Mouse (Mus musculus): ENCODE data around the gene Ice1. TPM values are rescaled to one million over a fixed set of nuclear protein-coding genes. Genes with fewer than 3 reads are reported as not detected.
A peak's percentile ranks its signal among the peaks of the same experiment; 100 is the strongest.

Ice1 gene
- polyA plus RNA-seq, 1 experiment from 2014 or later = 36.5 TPM

DNA sequence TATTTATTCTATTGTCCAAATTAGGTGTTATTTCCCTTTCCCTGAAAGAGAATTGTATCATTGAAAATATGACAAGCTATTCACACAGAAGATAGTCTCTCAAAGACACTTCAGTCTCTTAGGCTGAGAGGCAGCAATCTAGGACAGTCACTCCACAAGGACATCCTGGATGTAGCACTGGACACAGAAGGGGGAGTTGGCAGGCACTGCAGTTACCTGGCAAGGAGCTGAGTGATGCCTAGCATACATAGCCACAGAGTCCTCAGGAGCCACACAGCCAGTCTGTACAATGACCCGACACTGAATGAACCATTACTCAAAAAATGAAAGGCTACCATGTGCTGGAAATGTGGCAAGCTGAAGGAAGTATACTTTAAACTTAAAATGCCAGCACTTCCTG, 35.9 kb downstream of the Ice1 start:
- no peaks in the 10 kb centered on the region for H3K9me3 ChIP-seq (ENCODE audit: control insufficient read depth, low read length)
- no peak overlapping the region for H3K4me3 ChIP-seq (ENCODE audit: low read length)
- no peak overlapping the region for H3K27ac ChIP-seq (ENCODE audit: low read depth, low read length)
- H3K4me1 ChIP-seq (ENCODE audit: control insufficient read depth, insufficient read depth, low read length) = no peaks in the 10 kb centered on the region
- no peak overlapping the region for H3K4me2 ChIP-seq (replicated peaks; ENCODE audit: low read depth, low read length)
- peaks cover 88% of the 10 kb centered on the region for H3K36me3 ChIP-seq (ENCODE audit: control insufficient read depth, insufficient read depth, low read length)
- 79% methylated on average over 1 of the region's 1 CpGs for WGBS
- no peaks in the 10 kb centered on the region for H3K27me3 ChIP-seq (ENCODE audit: control insufficient read depth, insufficient read depth, low read length)
- no peak for ATAC-seq (ENCODE audit: low FRiP score, low TSS enrichment)
- H3K9ac ChIP-seq (ENCODE audit: low read depth, low read length) = no peak overlapping the region

DNA sequence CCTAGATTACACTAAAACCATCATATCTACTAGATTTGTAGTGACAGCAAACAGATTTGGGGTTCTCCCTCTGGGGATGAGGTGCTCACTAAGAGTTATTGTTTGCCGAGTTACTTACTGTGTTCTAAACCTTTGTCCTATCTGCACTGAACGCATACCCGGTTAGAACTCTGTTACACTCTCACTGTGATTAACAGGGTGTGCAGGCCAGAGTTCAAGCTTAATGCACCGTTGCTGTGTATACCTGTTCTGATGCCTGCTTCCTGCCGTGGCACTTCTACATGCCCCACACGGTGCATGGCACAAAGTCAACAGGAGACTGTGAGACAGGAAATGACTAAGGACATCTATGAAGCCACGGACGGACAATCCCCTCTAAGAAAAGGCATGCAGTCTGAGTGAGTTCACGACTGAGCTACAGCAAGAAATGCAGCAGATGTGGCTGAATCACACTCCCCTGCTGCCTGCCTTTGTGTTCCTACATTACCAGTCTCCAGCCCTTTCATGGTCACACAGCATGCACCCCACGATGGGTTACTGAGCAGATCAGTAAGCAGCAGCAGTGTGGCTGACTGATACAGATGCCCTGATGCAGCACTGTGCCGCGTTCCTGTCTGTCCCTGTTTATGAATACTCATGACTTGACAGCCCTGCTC, 37.3 kb downstream of the Ice1 start:
- Histone ChIP-seq H3K4me3 (ENCODE audit: low read length) (no peak overlapping the region), H3K9ac (ENCODE audit: low read depth, low read length) (no peak overlapping the region), H3K27me3 (ENCODE audit: control insufficient read depth, insufficient read depth, low read length) (no peaks in the 10 kb centered on the region), H3K9me3 (ENCODE audit: control insufficient read depth, low read length) (no peaks in the 10 kb centered on the region), H3K36me3 (ENCODE audit: control insufficient read depth, insufficient read depth, low read length) (peaks cover 85% of the 10 kb centered on the region), H3K4me2 (replicated peaks; ENCODE audit: low read depth, low read length) (no peak overlapping the region), H3K4me1 (ENCODE audit: control insufficient read depth, insufficient read depth, low read length) (no peaks in the 10 kb centered on the region), H3K27ac (ENCODE audit: low read depth, low read length) (no peak overlapping the region)
- 83% methylated on average over 12 of the region's 12 CpGs for WGBS
- no peak for ATAC-seq (ENCODE audit: low FRiP score, low TSS enrichment)

DNA sequence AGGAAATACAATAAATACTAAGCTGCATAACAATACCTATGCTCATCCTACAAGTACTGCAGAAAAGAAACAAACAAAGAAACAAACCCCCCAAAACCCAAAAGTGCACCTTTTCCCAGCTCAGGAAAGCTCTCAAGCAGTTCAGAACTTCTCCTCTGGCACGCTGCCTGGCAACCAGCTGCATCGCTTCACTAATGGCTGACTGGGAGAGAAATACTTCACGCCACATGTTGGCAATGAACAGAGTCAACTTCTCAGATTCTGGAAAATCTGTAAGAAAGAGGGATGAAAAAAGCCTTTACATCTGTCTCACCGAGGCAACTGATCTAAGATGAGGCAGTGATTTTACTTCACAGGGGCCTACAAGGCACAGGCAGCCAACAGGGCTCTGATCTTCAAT, 38.5 kb downstream of the Ice1 start:
- Histone ChIP-seq H3K36me3 (ENCODE audit: control insufficient read depth, insufficient read depth, low read length) (peaks cover 85% of the 10 kb centered on the region), H3K27me3 (ENCODE audit: control insufficient read depth, insufficient read depth, low read length) (no peaks in the 10 kb centered on the region), H3K9ac (ENCODE audit: low read depth, low read length) (no peak overlapping the region), H3K9me3 (ENCODE audit: control insufficient read depth, low read length) (no peaks in the 10 kb centered on the region), H3K4me1 (ENCODE audit: control insufficient read depth, insufficient read depth, low read length) (no peaks in the 10 kb centered on the region), H3K4me3 (ENCODE audit: low read length) (no peak overlapping the region), H3K27ac (ENCODE audit: low read depth, low read length) (no peak overlapping the region), H3K4me2 (replicated peaks; ENCODE audit: low read depth, low read length) (no peak overlapping the region)
- 83% methylated on average over 4 of the region's 4 CpGs for WGBS
- no peak for ATAC-seq (ENCODE audit: low FRiP score, low TSS enrichment)

DNA sequence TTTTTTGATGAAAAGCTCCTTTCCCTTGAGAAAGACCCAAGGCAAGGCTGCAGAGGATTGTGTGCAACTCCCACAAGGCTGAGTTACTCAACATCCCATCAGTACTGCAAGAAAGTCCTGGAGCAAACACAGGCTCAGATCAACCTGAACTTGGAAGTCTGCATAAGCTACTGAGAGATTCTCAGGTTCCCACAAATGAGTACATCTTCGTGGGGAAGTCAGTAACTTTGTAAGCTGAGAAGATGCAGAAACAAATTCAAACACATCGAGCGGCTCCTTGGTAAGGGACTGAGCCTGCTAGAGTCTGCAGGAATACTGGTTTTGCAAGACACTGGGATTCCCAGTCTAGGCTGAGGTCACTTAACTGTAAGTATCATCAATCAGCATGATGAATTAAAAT, 40.5 kb downstream of the Ice1 start:
- H3K4me2 ChIP-seq (replicated peaks; ENCODE audit: low read depth, low read length) = no peak overlapping the region
- H3K4me3 ChIP-seq (ENCODE audit: low read length) = no peak overlapping the region
- no peaks in the 10 kb centered on the region for H3K4me1 ChIP-seq (ENCODE audit: control insufficient read depth, insufficient read depth, low read length)
- no peaks in the 10 kb centered on the region for H3K9me3 ChIP-seq (ENCODE audit: control insufficient read depth, low read length)
- no peaks in the 10 kb centered on the region for H3K27me3 ChIP-seq (ENCODE audit: control insufficient read depth, insufficient read depth, low read length)
- H3K27ac ChIP-seq (ENCODE audit: low read depth, low read length) = no peak overlapping the region
- H3K9ac ChIP-seq (ENCODE audit: low read depth, low read length) = no peak overlapping the region
- ATAC-seq (ENCODE audit: low FRiP score, low TSS enrichment) = no peak
- peaks cover 84% of the 10 kb centered on the region for H3K36me3 ChIP-seq (ENCODE audit: control insufficient read depth, insufficient read depth, low read length)
- WGBS = 74% methylated on average over 3 of the region's 3 CpGs

DNA sequence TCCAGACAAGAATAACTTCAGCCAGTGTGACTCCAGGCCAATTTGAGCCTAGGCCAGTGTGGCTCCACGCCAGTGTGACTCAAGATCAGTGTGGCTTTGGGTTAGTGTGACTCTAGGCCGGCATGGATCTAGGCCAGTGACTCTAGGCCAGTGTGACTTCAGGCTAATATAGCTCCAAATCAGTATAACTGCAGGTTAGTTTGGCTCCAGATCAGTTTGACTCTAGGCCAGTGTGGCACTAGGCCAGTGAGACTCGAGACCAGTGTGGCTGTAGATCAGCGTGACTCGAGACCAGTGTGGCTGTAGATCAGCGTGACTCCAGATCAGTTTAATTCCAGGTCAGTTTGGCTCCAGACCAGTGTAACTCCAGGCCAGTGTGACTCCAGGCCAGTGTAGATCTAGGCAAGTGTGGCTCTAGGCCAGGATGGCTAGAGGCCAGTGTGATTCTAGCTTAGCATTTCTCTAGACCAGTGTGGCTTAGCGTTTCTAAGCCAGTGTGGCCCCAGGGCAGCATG, 47.1 kb downstream of the Ice1 start:
- Histone ChIP-seq H3K4me1 (ENCODE audit: control insufficient read depth, insufficient read depth, low read length) (no peaks in the 10 kb centered on the region), H3K36me3 (ENCODE audit: control insufficient read depth, insufficient read depth, low read length) (peaks cover 68% of the 10 kb centered on the region), H3K27me3 (ENCODE audit: control insufficient read depth, insufficient read depth, low read length) (no peaks in the 10 kb centered on the region), H3K4me3 (ENCODE audit: low read length) (no peak overlapping the region), H3K27ac (ENCODE audit: low read depth, low read length) (no peak overlapping the region), H3K9me3 (ENCODE audit: control insufficient read depth, low read length) (no peaks in the 10 kb centered on the region), H3K9ac (ENCODE audit: low read depth, low read length) (no peak overlapping the region), H3K4me2 (replicated peaks; ENCODE audit: low read depth, low read length) (no peak overlapping the region)
- 91% methylated on average over 7 of the region's 7 CpGs for WGBS
- no peak for ATAC-seq (ENCODE audit: low FRiP score, low TSS enrichment)

DNA sequence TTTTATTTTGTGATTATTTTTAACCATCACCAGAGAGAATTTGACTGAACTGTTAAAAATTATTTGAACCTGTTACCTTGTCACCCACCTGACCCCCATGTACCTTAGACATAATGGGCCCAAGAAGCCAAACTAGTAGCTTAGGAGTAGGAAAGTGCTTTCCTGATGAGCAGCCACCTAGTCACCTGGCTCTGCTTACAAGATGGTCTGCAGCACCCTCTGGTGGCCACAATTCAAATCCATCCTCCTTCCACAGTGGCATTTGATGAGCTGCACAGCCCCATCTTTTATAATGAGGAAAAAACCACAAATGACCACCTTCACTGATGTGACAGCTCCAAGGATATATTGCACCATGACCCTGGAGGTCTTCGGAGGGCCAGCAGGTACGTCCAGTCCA, 50.5 kb downstream of the Ice1 start:
- no peak overlapping the region for H3K27ac ChIP-seq (ENCODE audit: low read depth, low read length)
- no peak overlapping the region for H3K4me3 ChIP-seq (ENCODE audit: low read length)
- no peak overlapping the region for H3K9ac ChIP-seq (ENCODE audit: low read depth, low read length)
- peak; percentile 44; the same call in 1 of the 2 replicates for ATAC-seq (ENCODE audit: low FRiP score, low TSS enrichment)
- H3K9me3 ChIP-seq (ENCODE audit: control insufficient read depth, low read length) = no peaks in the 10 kb centered on the region
- peaks cover 36% of the 10 kb centered on the region for H3K36me3 ChIP-seq (ENCODE audit: control insufficient read depth, insufficient read depth, low read length)
- H3K27me3 ChIP-seq (ENCODE audit: control insufficient read depth, insufficient read depth, low read length) = no peaks in the 10 kb centered on the region
- H3K4me1 ChIP-seq (ENCODE audit: control insufficient read depth, insufficient read depth, low read length) = no peaks in the 10 kb centered on the region
- 77% methylated on average over 2 of the region's 2 CpGs for WGBS
- no peak overlapping the region for H3K4me2 ChIP-seq (replicated peaks; ENCODE audit: low read depth, low read length)

DNA sequence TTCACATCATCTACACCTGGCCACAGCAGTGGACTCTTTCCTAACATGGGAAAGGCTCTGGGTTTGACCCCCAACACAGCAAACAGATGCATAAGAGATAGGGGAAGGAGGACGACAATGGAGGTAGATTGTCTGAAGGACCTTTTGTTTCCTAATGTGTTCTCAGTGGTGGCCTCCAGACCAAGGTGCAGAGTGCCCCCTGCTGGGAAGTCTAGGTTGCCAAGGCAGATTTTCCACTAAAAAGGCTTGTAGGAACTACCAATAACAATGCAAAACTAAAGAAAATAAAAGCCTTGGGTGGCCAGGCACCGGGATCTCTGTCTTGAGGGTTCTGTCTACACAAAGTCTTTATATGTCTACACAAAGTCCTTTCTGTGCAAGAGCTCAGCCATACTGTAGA, 54.9 kb downstream of the Ice1 start:
- Histone ChIP-seq H3K9me3 (ENCODE audit: control insufficient read depth, low read length) (no peaks in the 10 kb centered on the region), H3K27me3 (ENCODE audit: control insufficient read depth, insufficient read depth, low read length) (no peaks in the 10 kb centered on the region), H3K4me3 (ENCODE audit: low read length) (no peak overlapping the region), H3K4me2 (replicated peaks; ENCODE audit: low read depth, low read length) (no peak overlapping the region), H3K4me1 (ENCODE audit: control insufficient read depth, insufficient read depth, low read length) (no peaks in the 10 kb centered on the region), H3K27ac (ENCODE audit: low read depth, low read length) (no peak overlapping the region), H3K36me3 (ENCODE audit: control insufficient read depth, insufficient read depth, low read length) (peaks cover 12% of the 10 kb centered on the region; the same call in 1 of the 2 replicates), H3K9ac (ENCODE audit: low read depth, low read length) (no peak overlapping the region)
- no peak for ATAC-seq (ENCODE audit: low FRiP score, low TSS enrichment)
- 44% methylated on average over 2 of the region's 2 CpGs for WGBS

DNA sequence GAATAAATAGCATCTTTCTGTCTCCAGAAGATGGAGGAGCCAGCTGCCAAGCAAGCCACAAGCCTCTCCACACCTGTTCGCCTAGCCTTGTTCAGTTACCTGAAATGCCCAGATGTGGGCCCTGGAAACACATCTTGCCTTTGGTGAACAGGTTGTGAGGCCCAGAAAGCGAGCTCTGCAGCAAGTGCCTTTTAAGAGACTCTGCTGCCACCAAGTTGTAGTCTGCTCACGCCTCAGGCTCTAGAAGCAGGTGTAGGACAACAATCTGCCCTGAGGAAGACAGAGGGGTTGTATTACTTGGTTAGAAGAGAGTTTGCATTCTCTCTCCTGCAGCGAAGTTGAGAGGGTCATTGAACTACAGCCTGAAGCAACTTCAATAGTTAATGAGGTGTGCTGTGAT, 55.9 kb downstream of the Ice1 start:
- no peak overlapping the region for H3K4me3 ChIP-seq (ENCODE audit: low read length)
- no peak overlapping the region for H3K27ac ChIP-seq (ENCODE audit: low read depth, low read length)
- H3K36me3 ChIP-seq (ENCODE audit: control insufficient read depth, insufficient read depth, low read length) = peaks cover 4% of the 10 kb centered on the region; the same call in 1 of the 2 replicates
- no peaks in the 10 kb centered on the region for H3K9me3 ChIP-seq (ENCODE audit: control insufficient read depth, low read length)
- no peak overlapping the region for H3K4me2 ChIP-seq (replicated peaks; ENCODE audit: low read depth, low read length)
- H3K27me3 ChIP-seq (ENCODE audit: control insufficient read depth, insufficient read depth, low read length) = no peaks in the 10 kb centered on the region
- 68% methylated on average over 4 of the region's 4 CpGs for WGBS
- no peak overlapping the region for H3K9ac ChIP-seq (ENCODE audit: low read depth, low read length)
- ATAC-seq (ENCODE audit: low FRiP score, low TSS enrichment) = no peak
- no peaks in the 10 kb centered on the region for H3K4me1 ChIP-seq (ENCODE audit: control insufficient read depth, insufficient read depth, low read length)

DNA sequence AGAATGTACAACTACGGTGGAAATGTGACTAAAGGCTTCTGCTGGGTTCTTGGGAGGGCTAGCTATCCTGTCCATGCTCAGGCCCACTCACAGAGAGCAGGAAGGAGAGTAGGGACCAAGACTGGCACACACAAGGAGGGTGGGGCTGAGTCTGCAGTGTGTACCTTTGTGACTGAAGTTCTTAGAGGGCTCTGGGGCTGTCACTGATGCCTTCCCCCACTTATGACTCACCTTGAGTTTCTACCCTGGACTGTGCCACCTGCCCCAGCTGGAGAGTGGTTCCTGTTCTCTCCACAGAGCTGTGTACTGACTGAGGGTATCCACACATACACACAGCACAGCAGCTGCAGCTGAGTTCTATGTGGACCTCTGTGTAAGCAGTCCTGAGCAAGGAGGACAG, 63.2 kb downstream of the Ice1 start:
- H3K4me3 ChIP-seq (ENCODE audit: low read length) = no peak overlapping the region
- H3K9ac ChIP-seq (ENCODE audit: low read depth, low read length) = no peak overlapping the region
- WGBS = 94% methylated on average over 1 of the region's 1 CpGs
- H3K36me3 ChIP-seq (ENCODE audit: control insufficient read depth, insufficient read depth, low read length) = no peaks in the 10 kb centered on the region
- no peak for ATAC-seq (ENCODE audit: low FRiP score, low TSS enrichment)
- no peaks in the 10 kb centered on the region for H3K9me3 ChIP-seq (ENCODE audit: control insufficient read depth, low read length)
- no peak overlapping the region for H3K27ac ChIP-seq (ENCODE audit: low read depth, low read length)
- H3K4me2 ChIP-seq (replicated peaks; ENCODE audit: low read depth, low read length) = no peak overlapping the region
- H3K27me3 ChIP-seq (ENCODE audit: control insufficient read depth, insufficient read depth, low read length) = no peaks in the 10 kb centered on the region
- H3K4me1 ChIP-seq (ENCODE audit: control insufficient read depth, insufficient read depth, low read length) = no peaks in the 10 kb centered on the region

All from kidney, embryonic 14.5 days (tissue).